Mouse (Mus musculus) mouse embryonic stem cell (cell line): ENCODE results near the gene Far1.

Source experiments
- in situ Hi-C, 2 experiments: fragments of 300-500 bp; cut with MboI; formaldehyde crosslinking; loops; 1 replicate in 1 of 2; 3 replicates in 1 of 2; pipeline ENCODE4 v1.14.3; 2019 to 2020; ENCODE audit warnings: low sequenced_read_pairs in 2 of 2, low pct_unique_long_range_greater_than_20kb in 1 of 2, mixed read lengths in 1 of 2; ENCODE audit not compliant: unreplicated experiment in 1 of 2

Gene Far1

DNA sequence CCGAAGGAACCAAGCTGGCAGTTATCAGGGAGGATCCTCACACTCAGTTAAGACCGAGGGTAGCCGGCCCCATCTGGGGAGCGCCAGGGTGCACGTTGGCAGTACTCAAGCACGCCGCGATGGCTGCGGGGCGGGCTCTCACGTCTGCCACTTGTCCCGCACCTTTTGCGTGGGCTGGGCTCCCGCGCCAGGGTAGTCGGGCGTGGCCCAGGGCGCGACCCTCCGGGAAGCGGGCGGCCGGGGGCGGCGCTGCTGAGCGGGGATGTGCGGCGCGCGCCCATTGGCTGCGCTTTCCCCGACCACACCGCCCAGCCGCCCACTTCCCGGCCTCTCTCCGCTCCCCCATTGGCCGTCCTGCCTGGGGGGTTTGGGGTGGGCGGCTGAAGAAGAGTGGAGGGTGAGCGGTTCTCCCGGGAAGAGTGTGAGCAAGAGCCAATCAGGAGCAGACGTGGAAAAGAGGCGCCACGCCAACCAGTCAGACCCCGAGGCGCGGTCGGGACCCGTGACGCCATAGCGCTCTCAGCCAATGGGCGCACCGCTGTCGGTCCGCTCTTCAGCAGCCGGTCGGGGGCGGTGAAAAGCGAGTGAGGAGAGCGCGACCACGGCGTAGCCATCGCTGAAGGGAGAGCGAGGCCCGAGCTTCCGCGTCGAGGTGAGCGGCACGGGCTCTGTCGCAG is at the start of gene Far1:
Gene Far1, plus strand, starts transcription at position 549 of the 677 bp plus-strand sequence.
- in situ Hi-C loops, result no loop called here

DNA sequence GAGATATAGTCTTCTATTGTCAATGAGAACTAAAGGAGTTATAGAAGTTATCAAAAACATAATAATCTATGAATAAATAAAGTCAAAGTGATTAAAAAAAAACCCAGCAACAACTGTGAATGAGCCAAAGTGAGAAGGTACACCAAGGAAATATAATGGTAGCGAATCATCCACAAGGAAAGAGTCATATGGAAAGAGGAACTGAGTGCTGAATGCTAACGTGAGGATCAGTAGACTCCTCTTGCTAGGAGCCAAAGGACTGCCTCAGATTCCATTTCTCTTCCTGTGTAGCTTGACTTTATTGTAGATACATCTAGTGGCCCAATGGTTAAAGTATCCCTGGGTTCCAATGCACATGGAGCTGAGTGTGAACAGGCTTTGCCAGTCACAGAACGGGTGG is 45.3 kb upstream of the Far1 start:
- in situ Hi-C loops, result no loop called here

DNA sequence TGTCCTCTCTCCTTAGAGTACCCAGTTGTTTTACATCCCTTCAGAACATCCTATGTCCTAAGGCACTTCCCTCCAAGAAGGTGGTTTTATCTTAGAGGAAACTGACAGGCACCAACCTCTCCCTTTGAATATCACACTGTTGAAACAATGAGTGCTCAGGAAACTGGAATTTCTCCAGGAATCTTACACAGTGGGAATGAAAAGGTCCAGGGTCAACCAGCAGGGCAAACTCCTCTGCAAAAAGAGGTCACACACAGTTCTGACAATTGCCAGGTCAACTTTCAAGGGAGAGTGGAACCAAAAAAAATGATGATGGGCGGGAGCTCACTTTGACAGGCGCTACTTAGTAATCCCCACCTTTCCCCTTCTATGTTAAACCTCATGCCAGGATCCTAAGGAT is 43.0 kb upstream of the Far1 start:
- in situ Hi-C loops, result no loop called here

- in situ Hi-C loops, result no loop called here
Measured at GRCm38 (mm10) chr7:113471653-113472052, 42.0 kb upstream of the Far1 start.

DNA sequence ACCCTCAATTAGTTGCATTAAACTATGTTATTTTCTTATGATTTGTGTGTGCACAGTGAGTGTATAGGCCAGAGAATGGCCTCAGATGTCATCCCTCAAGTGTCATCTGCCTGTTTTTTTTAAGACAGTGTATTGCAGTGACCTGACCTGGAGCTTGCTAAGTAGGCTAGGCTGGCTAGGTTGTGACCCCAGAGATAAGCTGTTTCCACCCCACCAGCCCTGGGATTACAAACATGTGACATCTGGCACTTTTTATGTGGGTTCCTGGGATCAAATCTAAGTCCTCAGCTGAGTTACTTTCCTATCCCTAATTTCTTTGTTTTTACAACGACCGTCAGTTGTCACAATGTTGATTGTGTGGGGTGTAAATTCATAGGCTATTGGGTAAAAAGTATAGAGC is 17.8 kb upstream of the Far1 start:
- in situ Hi-C loops, result no loop called here

DNA sequence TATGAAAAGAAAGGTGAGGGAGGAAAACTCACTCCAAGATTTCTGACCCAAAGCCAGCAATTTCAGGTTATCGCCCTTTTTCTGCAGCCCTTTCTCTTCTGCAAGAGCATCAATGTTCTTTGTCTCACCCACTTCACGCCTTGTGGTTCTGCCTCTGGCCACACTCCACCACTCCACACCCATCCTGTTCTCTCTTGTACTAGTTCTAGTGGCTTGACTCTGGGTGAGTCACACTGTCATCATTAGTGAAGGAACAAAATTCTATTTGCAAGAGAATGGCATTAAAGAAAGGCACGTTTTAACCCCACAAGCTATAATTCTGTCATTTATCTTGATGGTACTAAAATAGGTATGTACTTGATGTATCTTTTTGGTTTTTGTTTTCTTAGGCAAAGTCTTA is 15.2 kb upstream of the Far1 start:
- in situ Hi-C loops, result no loop called here

DNA sequence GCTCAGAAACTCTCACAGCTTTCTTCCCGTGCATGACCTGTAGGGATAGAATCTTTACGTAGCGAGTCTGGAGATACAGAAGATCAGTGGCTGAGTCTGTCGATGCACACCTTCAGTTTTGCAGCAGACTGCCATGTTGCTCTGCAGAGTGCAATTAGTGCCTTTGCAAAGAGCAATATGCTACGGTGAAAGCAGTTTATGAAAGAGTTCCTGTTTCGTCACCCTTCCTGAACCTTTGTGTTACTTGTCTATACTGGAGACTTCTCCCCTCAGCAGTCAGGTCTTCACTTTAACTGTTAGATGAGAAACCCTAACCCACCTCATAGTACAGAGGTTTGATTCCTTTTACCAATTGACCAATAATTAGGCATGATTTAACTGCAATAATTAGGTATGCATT is 13.8 kb upstream of the Far1 start:
- in situ Hi-C loops, result no loop called here

DNA sequence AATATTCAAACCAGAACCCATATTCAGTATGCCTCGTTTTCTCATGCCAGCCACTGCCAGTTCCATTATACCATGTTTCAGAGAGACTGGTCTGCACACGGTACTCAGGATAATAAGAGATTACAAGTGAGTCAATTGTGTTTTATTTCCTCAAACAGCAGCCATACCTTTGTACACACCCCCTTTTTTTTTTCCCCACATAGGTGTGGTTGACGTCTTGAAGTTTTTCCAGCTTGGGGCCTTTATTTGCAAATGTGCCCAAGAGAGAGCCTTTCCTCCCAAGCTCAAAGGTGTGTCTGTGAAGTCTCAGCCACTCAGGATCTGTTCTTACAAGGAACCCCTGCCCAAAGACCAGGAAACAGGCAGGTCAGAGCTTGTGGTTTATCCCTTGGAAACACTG is 11.2 kb upstream of the Far1 start:
- in situ Hi-C loops, result no loop called here

GRCm38 (mm10) chr7:113505047-113505446 is 8.6 kb upstream of the Far1 start:
- in situ Hi-C loops, result no loop called here

- in situ Hi-C loops, result no loop called here
Measured at GRCm38 (mm10) chr7:113505516-113506045, 8.1 kb upstream of the Far1 start.

DNA sequence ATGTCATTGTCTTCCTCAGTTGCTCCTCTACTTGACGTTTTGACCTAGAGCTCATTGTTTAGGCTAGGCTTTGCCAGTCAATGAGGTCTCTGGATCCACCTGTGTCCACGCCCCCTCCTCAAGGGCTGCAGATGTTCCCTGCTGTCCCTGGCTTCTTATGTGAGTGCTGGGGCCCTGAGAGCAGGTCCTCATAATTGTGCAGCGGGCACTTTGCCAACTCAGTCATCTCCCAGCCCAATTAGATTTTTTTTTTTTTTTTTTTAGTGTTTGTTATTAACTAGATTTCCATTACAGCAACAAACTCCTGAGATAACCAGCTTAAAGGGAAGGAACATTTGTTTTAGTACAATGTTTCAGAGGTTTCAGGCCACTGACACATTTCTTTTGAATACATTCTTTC is 5.8 kb upstream of the Far1 start:
- in situ Hi-C loops, result no loop called here

- in situ Hi-C loops, result no loop called here
Measured at GRCm38 (mm10) chr7:113511396-113511795, 2.2 kb upstream of the Far1 start.

GRCm38 (mm10) chr7:113512527-113513285 is 928 bp upstream of the Far1 start:
- in situ Hi-C loops, result no loop called here

DNA sequence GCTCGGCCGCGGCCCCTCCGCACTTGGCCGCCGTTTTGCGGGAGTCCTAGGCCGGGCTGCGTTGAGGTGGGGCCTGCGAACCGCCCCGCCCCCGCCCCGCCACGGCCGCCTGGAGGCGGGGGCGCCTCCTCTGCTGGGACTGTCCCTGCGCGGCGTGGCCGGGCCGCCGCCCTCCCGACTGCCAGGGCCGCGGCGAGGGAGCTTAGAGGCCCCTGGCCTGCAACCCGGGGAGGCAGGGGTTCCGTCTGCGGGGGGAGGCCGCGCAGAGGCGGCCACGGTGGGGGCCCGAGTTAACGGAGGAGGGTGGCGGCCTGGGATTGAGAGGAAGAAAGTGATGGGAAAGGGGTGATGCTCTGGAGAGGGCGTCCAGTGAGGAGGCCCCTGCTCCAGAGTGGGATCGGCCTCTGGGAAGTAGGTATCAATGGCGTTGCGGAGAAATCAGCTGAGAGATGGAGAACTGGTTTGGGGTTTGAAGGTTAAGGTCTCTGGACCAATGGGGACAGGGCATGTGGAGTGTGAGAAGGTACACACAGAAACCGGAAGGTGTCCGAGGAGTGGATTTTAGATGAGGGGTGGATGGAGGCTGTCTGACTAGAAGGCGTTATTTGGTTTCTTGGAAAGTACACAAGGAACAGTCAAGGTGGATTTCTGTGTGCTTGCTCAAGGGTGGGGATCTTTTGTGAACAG is 472 bp downstream of the Far1 start:
- in situ Hi-C loops, result no loop called here

- in situ Hi-C loops, result no loop called here
Measured at GRCm38 (mm10) chr7:113515831-113516230, 2.2 kb downstream of the Far1 start.

GRCm38 (mm10) chr7:113518419-113518818 is 4.8 kb downstream of the Far1 start:
- in situ Hi-C loops, result no loop called here

- in situ Hi-C loops, result no loop called here
Measured at GRCm38 (mm10) chr7:113518961-113519360, 5.3 kb downstream of the Far1 start.

DNA sequence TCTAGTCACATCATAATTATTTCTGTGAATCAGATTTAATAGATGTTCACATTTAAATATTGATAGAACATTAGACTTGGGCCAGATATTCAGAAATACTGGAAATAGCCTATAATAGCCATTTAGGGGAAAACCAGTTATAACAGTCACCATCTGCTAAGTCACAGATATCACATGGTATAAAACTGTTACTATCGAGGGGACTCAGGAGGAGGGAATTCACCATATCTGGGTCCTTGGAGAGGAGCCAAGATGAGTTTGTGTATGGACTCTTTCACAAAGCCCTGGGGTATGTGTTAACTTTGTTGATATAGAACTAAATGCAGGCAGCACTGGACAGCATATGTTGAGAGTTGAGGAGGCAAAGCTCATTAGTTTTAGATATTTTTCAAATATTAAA is 29.5 kb downstream of the Far1 start:
- in situ Hi-C loops, result no loop called here

GRCm38 (mm10) chr7:113551742-113552463 is 38.3 kb downstream of the Far1 start:
- in situ Hi-C loops, result no loop called here
